Mouse (Mus musculus): ENCODE measurements around the gene Rab25.

DNA sequence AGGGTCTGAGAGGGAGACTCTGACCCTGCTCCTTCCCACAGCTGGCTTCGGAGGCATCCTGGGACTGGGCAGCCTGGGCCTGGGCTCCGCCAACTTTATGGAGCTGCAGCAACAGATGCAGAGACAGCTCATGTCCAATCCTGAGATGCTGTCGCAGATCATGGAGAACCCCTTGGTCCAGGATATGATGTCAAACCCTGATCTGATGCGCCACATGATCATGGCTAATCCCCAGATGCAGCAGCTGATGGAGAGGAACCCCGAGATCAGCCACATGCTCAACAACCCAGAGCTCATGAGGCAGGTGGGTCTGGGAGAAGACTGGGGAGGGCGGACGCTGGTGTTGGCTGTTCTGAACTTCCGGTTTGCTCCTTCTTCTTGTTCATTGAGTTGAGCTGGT is 8.5 kb upstream of the Rab25 start:
- TF ChIP-seq CTCF (conservative IDR thresholded peaks at IDR 0.05; ENCODE audit: low read length), result no peak
- TF ChIP-seq NANOG (IDR thresholded peaks at IDR 0.05; ENCODE audit: borderline replicate concordance, low read length), result no peak

Measured in E14TG2a.4 (cell line).